Mouse (Mus musculus): Measurements from ENCODE around the gene Fnbp4.
"Not testable (repeated sequence)": the region's sequence is repeated elsewhere in the genome, so short reads cannot be mapped to it uniquely, and the experiment has no call there.

The Fnbp4 gene

DNA sequence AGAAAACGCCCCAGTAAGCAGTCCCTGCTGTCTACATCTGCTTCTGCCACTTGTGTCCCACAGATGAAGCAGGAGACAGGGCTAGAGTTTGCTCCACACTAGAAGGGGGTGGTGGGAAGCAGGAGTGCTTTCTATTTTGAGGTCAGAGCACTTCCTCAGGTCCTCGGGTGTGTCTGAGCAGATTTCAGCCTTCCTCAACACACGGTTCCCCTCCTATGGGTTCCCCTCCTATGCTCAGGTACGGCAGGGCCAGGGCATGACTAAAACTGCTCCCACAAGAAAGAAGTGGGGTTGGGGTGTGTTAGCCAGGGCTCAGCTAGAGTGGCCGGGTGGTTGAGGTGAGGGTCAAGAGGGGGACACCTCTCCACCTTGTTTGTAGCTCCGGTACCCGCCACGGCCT, 65.6 kb downstream of the Fnbp4 start:
- Histone ChIP-seq H3K27me3 (ENCODE audit: insufficient read depth, low read length) (no peaks in the 10 kb centered on the region), H3K4me3 (replicated peaks; ENCODE audit: low read length) (no peak overlapping the region), H3K4me1 (replicated peaks; ENCODE audit: low read depth, low read length) (no peaks in the 10 kb centered on the region), H3K9me3 (ENCODE audit: low read length) (no peaks in the 10 kb centered on the region), H3K36me3 (ENCODE audit: insufficient read depth, low read length) (no peaks in the 10 kb centered on the region)
- TF ChIP-seq CTCF (conservative IDR thresholded peaks at IDR 0.05; ENCODE audit: low read length) (no peak), NANOG (IDR thresholded peaks at IDR 0.05; ENCODE audit: borderline replicate concordance, low read length) (no peak), POU5F1 (IDR thresholded peaks at IDR 0.05; ENCODE audit: borderline replicate concordance, low read length) (no peak)

DNA sequence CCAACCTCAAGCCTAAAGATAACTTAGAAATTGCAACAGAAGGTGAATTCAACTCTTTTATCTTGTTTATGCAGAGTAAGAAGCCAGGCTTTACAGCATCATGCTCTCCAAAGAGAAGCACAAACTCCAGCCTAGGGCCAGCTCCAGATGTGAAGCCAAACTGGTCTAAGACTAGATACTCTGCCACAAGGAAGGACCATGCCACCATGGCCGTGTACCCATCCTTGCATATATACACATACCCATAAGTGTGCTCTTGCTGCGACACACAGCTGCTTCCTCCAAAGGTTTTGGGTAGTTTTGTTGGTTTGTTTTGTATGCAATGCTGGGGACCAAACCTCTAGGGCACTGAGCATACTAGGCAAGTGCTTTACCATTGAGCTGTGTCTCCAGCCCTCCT, 70.1 kb downstream of the Fnbp4 start:
- Histone ChIP-seq H3K36me3 (ENCODE audit: insufficient read depth, low read length) (no peaks in the 10 kb centered on the region), H3K4me3 (replicated peaks; ENCODE audit: low read length) (no peak overlapping the region), H3K27me3 (ENCODE audit: insufficient read depth, low read length) (no peaks in the 10 kb centered on the region), H3K9me3 (ENCODE audit: low read length) (no peaks in the 10 kb centered on the region), H3K4me1 (replicated peaks; ENCODE audit: low read depth, low read length) (no peaks in the 10 kb centered on the region)
- TF ChIP-seq CTCF (conservative IDR thresholded peaks at IDR 0.05; ENCODE audit: low read length), result no peak
- TF ChIP-seq POU5F1 (IDR thresholded peaks at IDR 0.05; ENCODE audit: borderline replicate concordance, low read length), result no peak
- TF ChIP-seq NANOG (IDR thresholded peaks at IDR 0.05; ENCODE audit: borderline replicate concordance, low read length), result no peak

DNA sequence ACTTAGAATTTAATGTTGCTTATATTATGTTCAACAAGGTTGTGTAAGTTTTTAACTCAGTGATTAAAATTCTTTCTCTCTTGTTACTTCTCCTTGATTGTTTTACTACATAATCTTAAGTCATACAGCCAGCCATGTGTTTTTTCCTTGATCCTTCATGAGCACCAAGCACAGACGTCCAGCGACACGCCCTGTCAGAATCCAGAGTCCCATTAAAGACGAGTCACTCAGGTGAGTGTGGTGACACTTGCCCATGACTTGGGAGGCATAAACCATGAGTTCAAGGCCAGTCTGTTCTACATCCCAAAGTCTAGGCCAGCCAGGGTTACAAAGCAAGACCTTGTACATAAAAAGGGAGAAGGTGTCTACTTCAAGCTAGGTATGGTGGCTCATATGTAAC, 71.0 kb downstream of the Fnbp4 start:
- Histone ChIP-seq H3K36me3 (ENCODE audit: insufficient read depth, low read length) (no peaks in the 10 kb centered on the region), H3K27me3 (ENCODE audit: insufficient read depth, low read length) (no peaks in the 10 kb centered on the region), H3K4me1 (replicated peaks; ENCODE audit: low read depth, low read length) (peaks cover 4% of the 10 kb centered on the region; the same call in 1 of the 2 replicates), H3K9me3 (ENCODE audit: low read length) (no peaks in the 10 kb centered on the region), H3K4me3 (replicated peaks; ENCODE audit: low read length) (no peak overlapping the region)
- no peak for TF ChIP-seq CTCF (conservative IDR thresholded peaks at IDR 0.05; ENCODE audit: low read length)
- no peak for TF ChIP-seq POU5F1 (IDR thresholded peaks at IDR 0.05; ENCODE audit: borderline replicate concordance, low read length)

DNA sequence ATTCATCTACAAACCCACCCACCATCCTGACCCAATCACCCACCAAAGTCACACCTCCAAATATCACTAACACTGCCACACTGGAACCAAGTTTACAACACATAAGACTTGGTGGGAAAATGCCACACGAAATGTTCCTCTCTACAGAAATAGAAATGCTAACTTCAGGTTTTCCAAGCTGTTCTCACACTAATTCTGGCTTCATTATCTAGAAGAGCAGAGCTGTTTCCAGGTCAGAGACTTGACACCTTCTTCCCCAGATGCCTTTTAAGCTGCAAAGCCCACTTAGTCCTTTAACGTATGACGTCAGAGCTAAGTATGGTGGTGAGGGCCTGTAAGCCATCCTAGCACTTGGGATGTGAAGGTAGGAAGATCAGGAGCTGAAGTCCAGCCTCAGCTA, 73.5 kb downstream of the Fnbp4 start:
- no peak for TF ChIP-seq CTCF (conservative IDR thresholded peaks at IDR 0.05; ENCODE audit: low read length)
- TF ChIP-seq POU5F1 (IDR thresholded peaks at IDR 0.05; ENCODE audit: borderline replicate concordance, low read length), result no peak
- no peak for TF ChIP-seq NANOG (IDR thresholded peaks at IDR 0.05; ENCODE audit: borderline replicate concordance, low read length)
- H3K4me3 ChIP-seq (replicated peaks; ENCODE audit: low read length), result no peak overlapping the region
- no peaks in the 10 kb centered on the region for H3K9me3 ChIP-seq (ENCODE audit: low read length)

DNA sequence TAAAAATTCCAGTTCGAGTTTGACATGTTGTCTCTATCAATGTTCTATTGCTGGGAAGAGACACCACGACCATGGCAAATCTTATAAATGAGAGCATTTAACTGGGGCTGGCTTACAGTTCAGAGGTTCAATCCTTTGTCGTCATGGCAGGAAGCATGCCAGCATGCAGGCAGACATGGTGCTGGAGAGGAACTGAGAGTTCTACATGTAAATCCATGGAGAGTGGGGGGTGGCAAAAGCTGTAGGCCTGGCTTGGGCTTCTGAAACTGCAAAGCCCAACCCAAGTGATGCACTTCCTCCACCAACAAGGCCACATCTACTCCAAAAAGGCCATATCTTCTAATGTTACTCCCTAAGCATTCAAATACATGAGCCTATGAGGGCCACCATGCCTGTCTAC, 75.7 kb downstream of the Fnbp4 start:
- Histone ChIP-seq H3K4me3 (replicated peaks; ENCODE audit: low read length) (no peak overlapping the region), H3K9me3 (ENCODE audit: low read length) (peaks cover 8% of the 10 kb centered on the region; the same call in 1 of the 2 replicates)

More for the DNA sequence above, 73.5 kb downstream of the Fnbp4 start:
- H3K36me3 ChIP-seq (ENCODE audit: insufficient read depth, low read length), result no peaks in the 10 kb centered on the region
- H3K4me1 ChIP-seq (replicated peaks; ENCODE audit: low read depth, low read length), result peaks cover 21% of the 10 kb centered on the region
- no peaks in the 10 kb centered on the region for H3K27me3 ChIP-seq (ENCODE audit: insufficient read depth, low read length)

DNA sequence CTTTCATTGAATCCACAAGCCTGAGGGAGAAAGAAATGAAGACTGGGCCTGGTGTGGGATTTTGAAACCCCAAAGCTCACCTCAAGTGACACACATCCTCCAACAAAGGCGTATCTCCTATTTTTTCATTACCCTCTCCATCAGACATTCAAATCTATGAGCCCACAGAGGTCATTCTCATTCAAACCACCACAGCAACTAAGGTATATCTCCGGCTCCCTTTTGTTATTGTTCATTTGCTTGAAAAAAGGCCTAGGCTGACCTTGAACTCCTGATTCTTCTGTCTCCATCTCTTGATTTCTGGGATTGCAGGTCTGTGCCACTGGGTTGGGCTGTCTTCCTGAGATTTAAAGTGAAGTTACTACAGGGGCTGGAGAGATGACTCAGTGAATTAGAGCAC, 77.8 kb downstream of the Fnbp4 start:
- no peaks in the 10 kb centered on the region for H3K27me3 ChIP-seq (ENCODE audit: insufficient read depth, low read length)
- no peaks in the 10 kb centered on the region for H3K36me3 ChIP-seq (ENCODE audit: insufficient read depth, low read length)
- H3K4me3 ChIP-seq (replicated peaks; ENCODE audit: low read length), result no peak overlapping the region
- peaks cover 8% of the 10 kb centered on the region; the same call in 1 of the 2 replicates for H3K9me3 ChIP-seq (ENCODE audit: low read length)
- TF ChIP-seq CTCF (conservative IDR thresholded peaks at IDR 0.05; ENCODE audit: low read length), result no peak
- no peak for TF ChIP-seq POU5F1 (IDR thresholded peaks at IDR 0.05; ENCODE audit: borderline replicate concordance, low read length)
- TF ChIP-seq NANOG (IDR thresholded peaks at IDR 0.05; ENCODE audit: borderline replicate concordance, low read length), result peak; percentile 85
- peaks cover 27% of the 10 kb centered on the region for H3K4me1 ChIP-seq (replicated peaks; ENCODE audit: low read depth, low read length)

More for the DNA sequence above, 75.7 kb downstream of the Fnbp4 start:
- H3K27me3 ChIP-seq (ENCODE audit: insufficient read depth, low read length), result no peaks in the 10 kb centered on the region
- TF ChIP-seq POU5F1 (IDR thresholded peaks at IDR 0.05; ENCODE audit: borderline replicate concordance, low read length) (no peak), CTCF (conservative IDR thresholded peaks at IDR 0.05; ENCODE audit: low read length) (no peak), NANOG (IDR thresholded peaks at IDR 0.05; ENCODE audit: borderline replicate concordance, low read length) (no peak)
- H3K36me3 ChIP-seq (ENCODE audit: insufficient read depth, low read length), result no peaks in the 10 kb centered on the region
- H3K4me1 ChIP-seq (replicated peaks; ENCODE audit: low read depth, low read length), result peaks cover 27% of the 10 kb centered on the region

DNA sequence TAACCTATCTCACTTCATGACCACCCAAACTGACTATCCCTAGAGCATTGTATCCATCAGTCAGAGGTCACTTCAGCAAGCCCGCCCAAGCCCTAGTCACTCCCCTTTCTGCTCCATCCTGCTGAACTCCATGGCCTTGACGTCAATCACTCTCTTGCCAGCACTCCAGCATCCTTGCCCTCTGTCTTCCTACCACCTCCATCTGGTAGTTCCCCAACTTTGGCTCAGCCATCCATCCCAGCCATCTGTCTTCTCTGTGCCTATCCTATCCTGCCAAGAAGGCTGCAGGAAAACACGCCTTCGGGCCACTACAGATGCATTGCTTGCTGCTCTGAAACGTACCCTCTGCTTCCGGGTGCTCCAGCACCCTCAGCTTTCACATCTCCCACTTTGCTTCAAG, 78.6 kb downstream of the Fnbp4 start:
- Histone ChIP-seq H3K4me3 (replicated peaks; ENCODE audit: low read length) (no peak overlapping the region), H3K9me3 (ENCODE audit: low read length) (peaks cover 8% of the 10 kb centered on the region; the same call in 1 of the 2 replicates)

DNA sequence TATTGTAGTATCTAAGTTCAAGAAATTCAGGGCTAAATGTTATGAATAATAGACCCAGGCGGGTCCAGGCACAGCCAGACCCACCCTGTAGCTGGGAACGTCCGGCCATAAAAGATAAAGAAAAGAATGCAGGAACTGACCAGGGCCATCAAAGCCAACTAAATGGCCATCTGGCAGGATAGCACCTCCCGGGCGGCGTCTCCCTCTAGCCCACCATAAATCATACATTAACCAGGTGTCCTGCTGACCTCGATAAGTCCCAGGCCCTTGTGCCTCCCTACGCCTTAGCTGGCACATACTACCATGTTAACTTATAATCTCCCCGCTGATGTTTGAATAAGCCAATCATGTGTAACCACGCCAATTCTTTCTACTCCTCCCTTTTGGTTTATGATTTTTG, 79.4 kb downstream of the Fnbp4 start:
- not testable (repeated sequence) for H3K36me3 ChIP-seq (ENCODE audit: insufficient read depth, low read length); H3K9me3 ChIP-seq (ENCODE audit: low read length); H3K27me3 ChIP-seq (ENCODE audit: insufficient read depth, low read length); H3K4me3 ChIP-seq (replicated peaks; ENCODE audit: low read length)
- H3K4me1 ChIP-seq (replicated peaks; ENCODE audit: low read depth, low read length), result peaks cover 27% of the 10 kb centered on the region

More for the DNA sequence above, 78.6 kb downstream of the Fnbp4 start:
- H3K36me3 ChIP-seq (ENCODE audit: insufficient read depth, low read length), result no peaks in the 10 kb centered on the region
- no peaks in the 10 kb centered on the region for H3K27me3 ChIP-seq (ENCODE audit: insufficient read depth, low read length)
- H3K4me1 ChIP-seq (replicated peaks; ENCODE audit: low read depth, low read length), result peaks cover 27% of the 10 kb centered on the region
- TF ChIP-seq CTCF (conservative IDR thresholded peaks at IDR 0.05; ENCODE audit: low read length) (no peak), NANOG (IDR thresholded peaks at IDR 0.05; ENCODE audit: borderline replicate concordance, low read length) (no peak), POU5F1 (IDR thresholded peaks at IDR 0.05; ENCODE audit: borderline replicate concordance, low read length) (no peak)

DNA sequence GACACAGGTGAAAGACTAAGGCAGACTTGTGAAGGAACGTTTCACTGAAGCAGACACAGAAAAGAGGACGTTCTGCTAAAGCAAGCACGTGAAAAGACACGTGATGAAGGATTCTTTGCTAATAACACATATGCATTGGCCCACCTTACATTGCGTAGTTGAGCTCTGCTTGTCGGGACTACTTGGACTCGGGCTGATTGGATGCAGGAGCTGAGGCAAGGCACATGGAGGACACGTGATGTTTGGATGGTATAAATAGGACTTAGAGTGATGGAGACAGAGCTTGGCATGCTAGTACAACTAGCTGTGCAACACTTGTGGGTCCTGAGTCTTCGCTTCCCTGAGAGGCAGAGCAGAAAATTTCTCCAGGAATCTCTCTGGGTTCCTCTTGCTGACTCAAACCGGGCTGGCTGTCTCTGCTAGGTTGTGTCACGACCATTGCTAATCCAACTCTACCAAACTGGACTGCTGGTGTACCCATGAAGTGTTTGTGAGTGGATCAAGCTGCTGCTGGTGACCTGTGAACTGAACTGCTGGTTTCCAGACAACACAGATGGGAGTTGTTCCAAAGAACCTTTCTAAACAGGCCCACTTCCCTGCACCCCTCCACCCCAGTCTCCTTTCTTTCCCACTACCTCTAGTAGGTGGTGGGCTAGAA, 80.5 kb downstream of the Fnbp4 start:
- Histone ChIP-seq H3K27me3 (ENCODE audit: insufficient read depth, low read length) (no peaks in the 10 kb centered on the region), H3K4me3 (replicated peaks; ENCODE audit: low read length) (no peak overlapping the region), H3K4me1 (replicated peaks; ENCODE audit: low read depth, low read length) (peaks cover 27% of the 10 kb centered on the region), H3K9me3 (ENCODE audit: low read length) (peaks cover 8% of the 10 kb centered on the region; the same call in 1 of the 2 replicates), H3K36me3 (ENCODE audit: insufficient read depth, low read length) (no peaks in the 10 kb centered on the region)
- TF ChIP-seq NANOG (IDR thresholded peaks at IDR 0.05; ENCODE audit: borderline replicate concordance, low read length) (no peak), POU5F1 (IDR thresholded peaks at IDR 0.05; ENCODE audit: borderline replicate concordance, low read length) (no peak), CTCF (conservative IDR thresholded peaks at IDR 0.05; ENCODE audit: low read length) (no peak)
